Mouse (Mus musculus): Measurements from ENCODE around the gene Foxc1. TPM values are rescaled to one million over a fixed set of nuclear protein-coding genes. Genes with fewer than 3 reads are reported as not detected.

The Foxc1 gene
- polyA plus RNA-seq, 1 experiment from 2014 or later = 0.63 TPM

DNA sequence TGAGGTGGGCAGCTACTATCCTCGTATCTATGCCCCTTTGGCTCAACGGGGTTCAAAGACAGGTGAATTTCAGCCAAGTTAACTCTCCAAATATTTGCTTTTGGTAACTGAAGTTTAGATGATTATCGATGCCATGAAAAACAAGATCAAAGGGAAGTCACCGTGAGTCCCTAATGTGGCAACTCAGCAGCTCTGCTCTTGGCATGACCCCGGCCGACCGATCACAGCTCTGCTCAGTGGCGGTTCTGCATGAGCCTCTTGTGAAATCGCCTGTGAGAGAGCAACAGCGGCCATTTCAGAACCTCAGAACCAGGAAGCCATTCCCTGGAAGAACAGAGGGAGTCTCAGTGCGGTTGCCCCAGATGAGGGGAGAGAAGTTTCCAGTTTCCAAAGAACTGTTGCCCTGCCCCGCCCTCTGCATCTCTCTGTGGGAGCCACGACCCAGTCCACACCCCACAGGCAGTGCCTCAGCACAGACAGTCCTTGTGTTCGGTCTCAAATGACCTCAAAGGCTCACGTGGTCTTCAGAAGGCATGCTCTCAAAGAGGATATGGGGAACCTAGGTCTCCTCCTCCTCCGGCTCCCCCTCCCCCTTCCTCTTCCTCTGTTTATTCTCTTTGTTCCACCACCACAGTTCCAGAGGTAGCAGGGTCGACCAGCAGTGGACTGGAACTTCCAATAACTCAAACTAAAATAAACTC, 27.0 kb upstream of the Foxc1 start:
- 0 out of 2 replicates have a peak, but pooled peaks cover 6% of the 10 kb centered on the region for H3K4me1 ChIP-seq (ENCODE audit: insufficient read depth)
- H3K9me3 ChIP-seq (ENCODE audit: low read depth, low read length) = no peaks in the 10 kb centered on the region
- H3K36me3 ChIP-seq (ENCODE audit: insufficient read depth) = no peaks in the 10 kb centered on the region
- no peak overlapping the region for H3K4me2 ChIP-seq
- ATAC-seq (ENCODE audit: insufficient read depth) (peak; percentile 28; the same call in 1 of the 2 replicates), DNase-seq (no peak)
- WGBS = 49% methylated on average over 17 of the region's 17 CpGs
- H3K9ac ChIP-seq = no peak overlapping the region
- TF ChIP-seq CTCF (IDR thresholded peaks at IDR 0.05; ENCODE audit: low read depth) = no peak
- no peak overlapping the region for H3K4me3 ChIP-seq (ENCODE audit: low read depth, low read length)
- no peaks in the 10 kb centered on the region for H3K27me3 ChIP-seq (ENCODE audit: insufficient read depth, low read length)
- no peak overlapping the region for H3K27ac ChIP-seq (ENCODE audit: low read depth)

GRCm38 (mm10) chr13:31780299-31780698, 26.1 kb upstream of the Foxc1 start:
- Histone ChIP-seq H3K9ac (no peak overlapping the region), H3K27me3 (ENCODE audit: insufficient read depth, low read length) (no peaks in the 10 kb centered on the region), H3K36me3 (ENCODE audit: insufficient read depth) (no peaks in the 10 kb centered on the region), H3K9me3 (ENCODE audit: low read depth, low read length) (no peaks in the 10 kb centered on the region), H3K4me1 (ENCODE audit: insufficient read depth) (0 out of 2 replicates have a peak, but pooled peaks cover 6% of the 10 kb centered on the region), H3K27ac (ENCODE audit: low read depth) (no peak overlapping the region), H3K4me3 (ENCODE audit: low read depth, low read length) (no peak overlapping the region), H3K4me2 (no peak overlapping the region)
- no peak for ATAC-seq (ENCODE audit: insufficient read depth)
- 84% methylated on average over 3 of the region's 3 CpGs for WGBS
- no peak for DNase-seq
- TF ChIP-seq CTCF (IDR thresholded peaks at IDR 0.05; ENCODE audit: low read depth) = no peak

GRCm38 (mm10) chr13:31782063-31782462, 24.4 kb upstream of the Foxc1 start:
- H3K4me3 ChIP-seq (ENCODE audit: low read depth, low read length) = no peak overlapping the region
- H3K9ac ChIP-seq = no peak overlapping the region
- no peaks in the 10 kb centered on the region for H3K27me3 ChIP-seq (ENCODE audit: insufficient read depth, low read length)
- no peak overlapping the region for H3K27ac ChIP-seq (ENCODE audit: low read depth)
- 0 out of 2 replicates have a peak, but pooled peaks cover 6% of the 10 kb centered on the region for H3K4me1 ChIP-seq (ENCODE audit: insufficient read depth)
- 79% methylated on average over 2 of the region's 2 CpGs for WGBS
- no peak for ATAC-seq (ENCODE audit: insufficient read depth)
- no peak for TF ChIP-seq CTCF (IDR thresholded peaks at IDR 0.05; ENCODE audit: low read depth)
- H3K4me2 ChIP-seq = no peak overlapping the region
- DNase-seq = no peak
- H3K36me3 ChIP-seq (ENCODE audit: insufficient read depth) = no peaks in the 10 kb centered on the region
- H3K9me3 ChIP-seq (ENCODE audit: low read depth, low read length) = no peaks in the 10 kb centered on the region

- peak; percentile 38; the same call in 1 of the 2 replicates for ATAC-seq (ENCODE audit: insufficient read depth)
- peak overlapping the region; percentile 65 for H3K27ac ChIP-seq (ENCODE audit: low read depth)
- no peaks in the 10 kb centered on the region for H3K27me3 ChIP-seq (ENCODE audit: insufficient read depth, low read length)
- H3K9me3 ChIP-seq (ENCODE audit: low read depth, low read length) = no peaks in the 10 kb centered on the region
- no peak overlapping the region for H3K4me2 ChIP-seq
- H3K9ac ChIP-seq = no peak overlapping the region
- 45% methylated on average over 7 of the region's 7 CpGs for WGBS
- no peak overlapping the region for H3K4me3 ChIP-seq (ENCODE audit: low read depth, low read length)
- DNase-seq = no peak
- no peak for TF ChIP-seq CTCF (IDR thresholded peaks at IDR 0.05; ENCODE audit: low read depth)
- H3K36me3 ChIP-seq (ENCODE audit: insufficient read depth) = no peaks in the 10 kb centered on the region
- 0 out of 2 replicates have a peak, but pooled peaks cover 2% of the 10 kb centered on the region for H3K4me1 ChIP-seq (ENCODE audit: insufficient read depth)
Observed at GRCm38 (mm10) chr13:31784757-31785156, 21.7 kb upstream of the Foxc1 start.

DNA sequence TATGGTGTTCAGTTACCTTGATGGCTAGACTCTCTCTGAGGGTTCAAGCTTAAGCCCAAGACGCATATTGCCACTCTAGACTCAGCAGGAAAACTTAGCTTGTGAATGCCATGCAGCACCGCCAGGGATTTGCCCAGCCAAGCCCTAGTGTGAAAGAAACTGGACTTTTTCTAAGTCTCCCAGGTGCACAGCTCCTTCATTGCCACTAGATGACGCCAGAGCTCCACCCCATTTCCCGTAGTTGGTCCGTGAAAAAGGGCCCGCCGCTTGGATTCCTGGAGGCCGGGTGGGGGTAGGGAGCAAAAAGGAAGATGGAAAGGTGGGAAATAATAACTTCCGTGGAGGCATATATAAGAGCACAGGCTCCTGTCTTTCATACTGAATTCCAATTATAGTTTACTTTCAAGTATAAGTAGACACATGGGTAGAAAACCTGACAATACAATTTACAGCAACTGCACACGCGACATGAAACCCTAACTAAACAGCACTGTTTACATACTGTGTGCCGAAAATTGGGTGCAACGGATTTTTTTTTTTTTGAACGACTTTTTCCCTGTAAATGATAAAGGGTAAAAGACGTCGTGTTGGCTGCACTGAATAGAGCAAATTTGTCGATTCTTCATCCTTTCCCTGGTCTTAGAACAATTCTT, 13.8 kb upstream of the Foxc1 start:
- Histone ChIP-seq H3K4me2 (peak overlapping the region; percentile 48), H3K4me1 (ENCODE audit: insufficient read depth) (no peaks in the 10 kb centered on the region), H3K27ac (ENCODE audit: low read depth) (no peak overlapping the region), H3K4me3 (ENCODE audit: low read depth, low read length) (peak overlapping the region; percentile 6), H3K36me3 (ENCODE audit: insufficient read depth) (no peaks in the 10 kb centered on the region), H3K9ac (no peak overlapping the region), H3K9me3 (ENCODE audit: low read depth, low read length) (no peaks in the 10 kb centered on the region), H3K27me3 (ENCODE audit: insufficient read depth, low read length) (peaks cover 18% of the 10 kb centered on the region)
- TF ChIP-seq CTCF (IDR thresholded peaks at IDR 0.05; ENCODE audit: low read depth) = peak; percentile 98
- WGBS = 7% methylated on average over 17 of the region's 17 CpGs
- ATAC-seq (ENCODE audit: insufficient read depth) (no peak), DNase-seq (peak; percentile 90)

DNA sequence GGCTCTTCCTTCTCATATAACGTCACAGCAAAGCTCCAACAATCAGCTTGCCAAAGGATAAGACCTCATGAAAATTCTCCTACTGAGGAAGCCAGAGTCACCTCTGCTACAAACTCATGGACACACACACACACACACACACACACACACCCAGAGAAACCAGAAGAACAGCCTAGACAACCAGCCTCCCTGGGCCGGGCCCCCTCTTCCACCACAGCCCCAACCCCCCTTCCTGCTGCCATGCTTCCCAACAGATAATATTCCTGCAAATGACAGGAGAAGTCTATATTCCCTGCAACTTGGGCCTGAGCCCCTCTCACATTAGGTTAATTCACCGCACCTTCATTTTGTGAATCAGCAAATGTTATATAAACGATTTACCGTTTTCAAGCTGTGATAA, 13.3 kb upstream of the Foxc1 start:
- ATAC-seq (ENCODE audit: insufficient read depth) = peak; percentile 28; the same call in 1 of the 2 replicates
- Histone ChIP-seq H3K36me3 (ENCODE audit: insufficient read depth) (no peaks in the 10 kb centered on the region), H3K27ac (ENCODE audit: low read depth) (no peak overlapping the region), H3K4me1 (ENCODE audit: insufficient read depth) (no peaks in the 10 kb centered on the region), H3K4me3 (ENCODE audit: low read depth, low read length) (no peak overlapping the region), H3K9me3 (ENCODE audit: low read depth, low read length) (no peaks in the 10 kb centered on the region), H3K9ac (no peak overlapping the region), H3K27me3 (ENCODE audit: insufficient read depth, low read length) (peaks cover 23% of the 10 kb centered on the region), H3K4me2 (peak overlapping the region; percentile 48)
- 16% methylated on average over 5 of the region's 5 CpGs for WGBS
- TF ChIP-seq CTCF (IDR thresholded peaks at IDR 0.05; ENCODE audit: low read depth) = no peak
- no peak for DNase-seq

DNA sequence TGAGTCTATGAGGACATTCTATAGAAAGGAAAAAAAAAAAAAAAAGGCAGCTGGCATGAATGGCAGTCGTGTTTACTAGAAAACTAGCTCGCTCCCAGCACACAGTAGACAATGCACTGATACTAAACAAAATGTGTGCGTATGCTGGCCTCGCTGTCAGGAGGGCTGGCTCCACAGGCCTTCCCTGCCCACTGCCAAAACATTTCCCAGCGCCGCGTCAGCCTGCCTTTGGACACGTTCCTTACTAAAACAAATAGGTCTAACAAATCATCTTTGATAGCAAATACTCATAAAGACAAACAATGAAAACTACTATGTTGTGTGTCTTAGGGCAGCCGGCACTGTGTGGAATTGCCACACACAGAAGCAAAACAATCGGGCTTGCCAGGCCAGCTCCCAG, 9.1 kb upstream of the Foxc1 start:
- no peak for TF ChIP-seq CTCF (IDR thresholded peaks at IDR 0.05; ENCODE audit: low read depth)
- Histone ChIP-seq H3K9ac (no peak overlapping the region), H3K27me3 (ENCODE audit: insufficient read depth, low read length) (peaks cover 64% of the 10 kb centered on the region), H3K4me2 (peak overlapping the region; percentile 47), H3K4me1 (ENCODE audit: insufficient read depth) (no peaks in the 10 kb centered on the region; the same call in 1 of the 2 replicates), H3K36me3 (ENCODE audit: insufficient read depth) (no peaks in the 10 kb centered on the region), H3K4me3 (ENCODE audit: low read depth, low read length) (0 out of 2 replicates have a peak overlapping the region, but pooled peaks have one; percentile 6), H3K27ac (ENCODE audit: low read depth) (no peak overlapping the region), H3K9me3 (ENCODE audit: low read depth, low read length) (no peaks in the 10 kb centered on the region)
- 26% methylated on average over 10 of the region's 10 CpGs for WGBS
- ATAC-seq (ENCODE audit: insufficient read depth) = no peak
- DNase-seq = no peak

Measured in lung, embryonic 14.5 days (tissue).